Mouse (Mus musculus): Measurements from ENCODE around the gene Sema6d. TPM values are rescaled to one million over a fixed set of nuclear protein-coding genes. Genes with fewer than 3 reads are reported as not detected.
A peak's percentile ranks its signal among the peaks of the same experiment; 100 is the strongest.

The Sema6d gene
- total RNA-seq, 2 experiments from 2014 or later, result 31.3 to 45.5 TPM

- intact Hi-C loops (cut with DNase I), result no loop called here
- no peak for DNase-seq
These were observed 545.6 kb downstream of the Sema6d start for GRCm38 (mm10) chr2:124635271-124635865.

DNA sequence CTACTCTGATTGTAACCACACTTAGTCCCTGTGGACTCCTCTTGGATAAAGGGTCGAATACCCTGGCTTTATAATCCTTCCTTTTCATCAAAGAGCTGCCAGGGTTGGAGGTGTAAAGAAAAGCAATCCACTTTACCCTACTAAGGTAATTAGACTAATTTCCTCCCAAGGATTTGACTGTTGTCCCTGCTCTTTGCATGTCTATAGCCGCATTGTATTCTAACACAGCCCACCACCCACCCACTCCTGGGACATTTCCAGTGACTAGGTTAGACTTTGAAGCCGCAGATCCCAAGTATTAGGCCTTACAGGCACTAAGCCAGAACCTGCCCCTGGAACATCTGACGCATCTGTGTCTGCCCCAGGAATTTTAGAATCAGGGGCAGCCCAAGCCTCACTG is 547.3 kb downstream of the Sema6d start:
- intact Hi-C loops (cut with DNase I), result no loop called here
- no peak for DNase-seq

GRCm38 (mm10) chr2:124639221-124639963 is 549.6 kb downstream of the Sema6d start:
- intact Hi-C loops (cut with DNase I), result no loop called here
- DNase-seq, result no peak

DNA sequence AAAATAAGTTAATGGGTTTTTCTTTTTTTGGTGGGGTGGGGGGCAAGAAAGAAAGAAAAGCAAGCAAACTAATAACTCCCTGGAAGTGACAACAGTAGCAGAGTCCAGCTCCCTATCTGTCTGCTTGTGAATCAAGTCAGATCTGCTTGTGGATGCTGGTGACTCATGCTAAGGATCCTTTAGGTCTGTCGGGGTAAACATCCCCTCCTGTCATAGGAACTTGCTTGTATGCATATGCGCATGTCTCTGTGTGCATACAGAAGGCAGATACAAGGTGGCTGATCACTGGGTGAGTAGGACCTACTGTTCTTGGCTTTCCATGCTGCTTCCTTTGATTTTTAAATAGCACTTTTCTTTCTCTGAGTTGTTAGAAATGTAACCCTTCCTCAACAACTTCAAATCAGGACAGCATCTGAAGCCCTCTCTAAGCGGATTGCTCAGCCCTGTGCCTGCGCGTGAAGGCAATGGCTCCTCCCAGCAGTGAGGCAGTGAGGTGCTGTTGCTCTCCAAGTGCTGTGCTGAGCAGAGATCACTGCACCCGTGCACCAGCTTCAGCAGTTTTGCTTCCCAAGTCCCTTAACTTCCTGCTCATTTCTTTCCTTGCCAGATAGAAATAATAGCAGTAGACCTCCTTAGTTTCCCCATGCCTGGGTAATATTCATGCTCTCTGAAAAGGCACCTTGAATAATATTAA is 550.9 kb downstream of the Sema6d start:
- no peak for DNase-seq
- intact Hi-C loops (cut with DNase I), result no loop called here

- intact Hi-C loops (cut with DNase I), result no loop called here
- no peak for DNase-seq
These were observed 551.4 kb downstream of the Sema6d start for GRCm38 (mm10) chr2:124641194-124641558.

- intact Hi-C loops (cut with DNase I), result no loop called here
- DNase-seq, result no peak
These were observed 552.4 kb downstream of the Sema6d start for GRCm38 (mm10) chr2:124642131-124642530.

DNA sequence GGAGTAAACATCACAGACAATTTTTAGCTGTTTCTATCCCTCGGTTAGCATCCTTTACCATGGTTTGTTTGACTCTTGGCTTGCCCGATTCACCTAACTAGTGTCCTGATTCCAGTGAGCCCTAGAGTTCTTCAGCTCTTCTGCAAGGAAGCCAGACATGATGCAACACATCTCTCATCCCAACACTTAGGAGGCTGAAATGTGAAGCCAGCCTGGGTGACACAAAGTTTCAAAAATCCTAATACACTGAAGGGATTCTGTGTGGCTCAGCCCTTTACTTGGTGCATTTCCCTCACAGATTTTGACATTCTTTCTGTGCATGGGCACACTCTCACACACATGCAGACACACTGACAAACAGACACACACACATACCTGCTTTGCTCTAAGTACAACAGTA is 560.8 kb downstream of the Sema6d start:
- intact Hi-C loops (cut with DNase I), result loop anchor here (2.0 kb wide), 1 partner anchor 40 kb away; no protein-coding TSS in a partner anchor
- no peak for DNase-seq

DNA sequence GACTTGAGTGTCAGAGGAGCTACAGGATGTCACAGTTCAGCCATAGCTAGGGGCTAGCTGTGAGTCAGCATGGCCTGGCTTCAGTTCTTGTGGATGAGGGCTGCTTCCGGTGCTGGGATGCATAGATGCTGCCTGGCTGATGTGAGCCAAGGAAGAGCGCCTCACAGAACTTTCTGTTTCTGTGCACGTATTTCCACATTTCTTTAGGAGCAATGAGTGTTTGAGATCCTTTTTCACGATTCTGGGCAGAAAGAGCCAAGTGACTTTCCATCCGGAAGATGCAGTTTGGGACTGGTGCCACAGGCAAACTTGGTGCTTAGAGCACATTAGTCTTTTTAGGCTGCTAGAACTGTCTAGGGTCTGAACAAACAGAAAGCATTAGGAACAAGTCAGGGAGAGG is 561.4 kb downstream of the Sema6d start:
- DNase-seq, result peak; percentile 49 to 56
- intact Hi-C loops (cut with DNase I), result loop anchor here (2.0 kb wide), 1 partner anchor 40 kb away; no protein-coding TSS in a partner anchor

- DNase-seq, result no peak
- intact Hi-C loops (cut with DNase I), result no loop called here
These were observed 563.4 kb downstream of the Sema6d start for GRCm38 (mm10) chr2:124653161-124653560.

DNA sequence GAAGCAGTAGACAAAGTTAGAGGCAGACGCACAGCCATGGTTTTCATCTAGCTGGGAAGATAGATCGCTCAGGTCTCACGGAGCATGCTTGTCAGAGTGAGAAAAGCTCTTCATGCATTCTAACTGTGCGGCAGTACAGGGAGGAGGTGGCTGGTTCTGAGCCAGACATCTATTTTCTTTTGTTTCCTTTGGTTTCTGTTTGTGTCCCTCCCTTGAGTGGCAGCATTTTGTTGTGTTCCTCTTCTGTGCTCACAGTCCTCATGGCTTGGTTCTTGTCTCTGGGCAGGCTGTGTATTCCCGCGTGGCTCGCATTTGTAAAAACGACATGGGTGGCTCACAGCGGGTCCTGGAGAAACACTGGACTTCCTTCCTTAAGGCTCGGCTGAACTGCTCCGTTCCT is 567.6 kb downstream of the Sema6d start:
- DNase-seq, result no peak
- intact Hi-C loops (cut with DNase I), result loop anchor here (2.0 kb wide), 1 partner anchor 43 kb away; no protein-coding TSS in a partner anchor

DNA sequence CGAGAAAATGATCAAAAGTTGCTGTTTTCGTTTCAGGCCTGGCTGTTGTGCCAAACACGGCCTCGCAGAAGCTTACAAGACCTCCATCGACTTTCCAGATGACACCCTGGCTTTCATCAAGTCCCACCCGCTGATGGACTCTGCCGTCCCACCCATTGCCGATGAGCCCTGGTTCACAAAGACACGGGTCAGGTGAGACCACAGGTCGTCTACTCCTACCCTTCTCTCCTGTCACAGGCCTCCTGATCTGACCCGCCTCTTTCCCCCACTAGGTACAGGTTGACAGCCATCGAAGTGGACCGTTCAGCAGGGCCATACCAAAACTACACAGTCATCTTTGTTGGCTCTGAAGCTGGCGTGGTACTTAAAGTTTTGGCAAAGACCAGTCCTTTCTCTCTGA is 568.6 kb downstream of the Sema6d start:
- intact Hi-C loops (cut with DNase I), result no loop called here
- DNase-seq, result peak in 1 of 2 experiments; percentile 42

DNA sequence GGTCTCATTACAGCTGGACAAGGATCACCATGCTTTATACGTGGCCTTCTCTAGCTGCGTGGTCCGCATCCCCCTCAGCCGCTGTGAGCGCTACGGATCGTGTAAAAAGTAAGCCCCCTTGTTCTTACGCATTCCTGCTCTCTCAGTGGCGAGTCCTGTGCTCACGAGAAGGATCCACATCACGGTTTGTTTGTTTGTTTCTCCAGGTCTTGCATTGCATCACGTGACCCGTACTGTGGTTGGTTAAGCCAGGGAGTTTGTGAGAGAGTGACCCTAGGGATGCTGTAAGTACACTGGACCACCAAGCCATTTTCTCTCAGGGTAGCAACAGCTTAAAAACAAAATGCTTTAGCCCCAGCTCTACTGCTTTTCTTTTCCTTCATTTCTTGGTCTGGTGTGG is 569.8 kb downstream of the Sema6d start:
- DNase-seq, result no peak
- intact Hi-C loops (cut with DNase I), result no loop called here

GRCm38 (mm10) chr2:124660686-124661085 is 570.9 kb downstream of the Sema6d start:
- intact Hi-C loops (cut with DNase I), result loop anchor here (5.0 kb wide), 1 partner anchor 558 kb away; no protein-coding TSS in a partner anchor
- DNase-seq, result no peak

GRCm38 (mm10) chr2:124661316-124661715 is 571.5 kb downstream of the Sema6d start:
- intact Hi-C loops (cut with DNase I), result loop anchor here (5.0 kb wide), 1 partner anchor 559 kb away; no protein-coding TSS in a partner anchor
- DNase-seq, result no peak

GRCm38 (mm10) chr2:124662257-124662656 is 572.5 kb downstream of the Sema6d start:
- intact Hi-C loops (cut with DNase I), result loop anchor here (5.0 kb wide), 1 partner anchor 560 kb away; no protein-coding TSS in a partner anchor
- DNase-seq, result peak in 1 of 2 experiments; percentile 37

GRCm38 (mm10) chr2:124664191-124664590 is 574.4 kb downstream of the Sema6d start:
- intact Hi-C loops (cut with DNase I), result loop anchor here (5.0 kb wide), 1 partner anchor 562 kb away; no protein-coding TSS in a partner anchor
- no peak for DNase-seq

- DNase-seq, result no peak
- intact Hi-C loops (cut with DNase I), result no loop called here
These were observed 578.7 kb downstream of the Sema6d start for GRCm38 (mm10) chr2:124668431-124668830.

- DNase-seq, result no peak
- intact Hi-C loops (cut with DNase I), result no loop called here
These were observed 583.3 kb downstream of the Sema6d start for GRCm38 (mm10) chr2:124673117-124673516.

GRCm38 (mm10) chr2:124684481-124684901 is 594.7 kb downstream of the Sema6d start:
- DNase-seq, result peak; percentile 62 to 74
- intact Hi-C loops (cut with DNase I), result no loop called here

DNA sequence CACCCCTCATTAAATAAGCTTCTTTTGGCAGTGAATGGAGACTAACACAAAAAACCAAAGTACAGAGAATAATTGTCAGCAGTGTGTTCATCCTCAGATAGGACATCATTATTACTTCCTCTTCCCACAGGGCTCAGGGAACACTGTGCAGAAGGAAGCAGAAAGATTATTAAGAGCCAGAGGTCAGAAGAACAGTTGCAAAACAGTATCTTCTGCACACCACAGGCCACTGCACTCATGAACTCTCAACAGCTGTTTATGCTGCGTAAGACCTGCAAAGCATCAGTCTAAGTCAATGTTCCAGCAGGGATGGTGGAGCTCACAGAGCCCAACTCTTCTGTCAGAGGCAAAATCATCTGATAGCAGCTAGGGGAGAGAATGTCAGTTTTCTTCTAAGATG is 600.6 kb downstream of the Sema6d start:
- intact Hi-C loops (cut with DNase I), result no loop called here
- DNase-seq, result no peak

GRCm38 (mm10) chr2:124702621-124703020 is 612.9 kb downstream of the Sema6d start:
- no peak for DNase-seq
- intact Hi-C loops (cut with DNase I), result no loop called here
